In genomic region chr5:35814334-35814941, GRCm38 (mm10) we compare ENCODE assay signal across 12 mouse cellular contexts. TPM values are rescaled to one million over a fixed set of nuclear protein-coding genes. Genes with fewer than 3 reads are reported as not detected.
A peak's percentile ranks its signal among the peaks of the same experiment; 100 is the strongest.
DNase-seq lines count a peak whose midpoint lies in the region; ATAC-seq and TF ChIP-seq lines count a peak whose summit lies in the region.
"Had no signal": no experiment of that assay in that cellular context is flagged by ENCODE, and none has a peak within 500 bp of the region (broad histone marks: within the 10 kb centered on the region; RNA-seq: fewer than 3 reads in every experiment).

No protein-coding gene starts in this region.

- H3K36me3 ChIP-seq in midbrain, embryonic 15.5 days (replicated peaks): no peaks in the 10 kb centered on the region
- H3K36me3 ChIP-seq: embryonic facial prominence, embryonic 10.5 days had no signal

- DNase-seq in cerebellum, adult 18-20 months: peak; percentile 46 to 50
- DNase-seq in cerebellum, postnatal 14 days: peak; percentile 53 to 63
- DNase-seq in layer of hippocampus, adult 2 months (ENCODE audit: low spot score in 2 of 2): peak; percentile 72 to 86
- no peak for DNase-seq in gastrocnemius, postnatal 25 days
- DNase-seq in urinary bladder, postnatal 25 days (ENCODE audit: low spot score): no peak
- DNase-seq in urinary bladder, postnatal 10 days (ENCODE audit: low spot score): no peak
- no peak for DNase-seq in gastrocnemius, postnatal 10 days
- DNase-seq: heart, adult 18-20 months; kidney, postnatal 36 days; lung, postnatal 4 days had no signal

- H3K4me1 ChIP-seq in midbrain, embryonic 15.5 days: peaks cover 25% of the 10 kb centered on the region

- WGBS in midbrain, embryonic 15.5 days: 54% methylated on average over 15 of the region's 15 CpGs

- no peak overlapping the region for H3K9ac ChIP-seq in midbrain, embryonic 15.5 days

- peak overlapping the region; percentile 51 for H3K4me3 ChIP-seq in layer of hippocampus, adult 2 months
- H3K4me3 ChIP-seq in midbrain, embryonic 15.5 days: no peak overlapping the region
- H3K4me3 ChIP-seq: embryonic facial prominence, embryonic 10.5 days had no signal

- TF ChIP-seq CTCF in layer of hippocampus, adult 2 months (conservative IDR thresholded peaks at IDR 0.05): 0 out of 2 replicates have a peak, but pooled peaks have one; percentile 27

- peak overlapping the region; percentile 93 for H3K27ac ChIP-seq in layer of hippocampus, adult 2 months
- H3K27ac ChIP-seq in midbrain, embryonic 15.5 days: peak overlapping the region; percentile 54; the same call in 1 of the 2 replicates
- H3K27ac ChIP-seq: embryonic facial prominence, embryonic 10.5 days had no signal

- no peaks in the 10 kb centered on the region for H3K9me3 ChIP-seq in midbrain, embryonic 15.5 days
- H3K9me3 ChIP-seq: embryonic facial prominence, embryonic 10.5 days had no signal

- H3K4me2 ChIP-seq in midbrain, embryonic 15.5 days: no peak overlapping the region

- ATAC-seq in midbrain, embryonic 15.5 days (replicated peaks): peak; percentile 52

- H3K27me3 ChIP-seq in midbrain, embryonic 15.5 days (replicated peaks): no peaks in the 10 kb centered on the region

RNA-seq across cellular contexts. Expression of gene Ablim2, which starts 56.8 kb away (rescaled TPM):
- total RNA-seq in layer of hippocampus, adult 2 months (2021): 100 to 1,000 TPM; 133 to 163 TPM
- polyA plus RNA-seq in midbrain, embryonic 15.5 days (2015; fragmentation: Nextera tagmentation; extraction: Ambion mirVana): 21.3 and 25.7 TPM in 2 replicates
- total RNA-seq in gastrocnemius, postnatal 25 days (2021): 10 to 100 TPM; 33.4 to 42.7 TPM
- 10 to 100 TPM; 51.3 to 68.7 TPM for total RNA-seq in gastrocnemius, postnatal 10 days (2021)

Comparison
In these comparisons a context has a peak if more than half of its experiments do, and no peak if none do; other contexts are left out.
1. DNase-seq: peak in cerebellum, adult 18-20 months (2 of 2), cerebellum, postnatal 14 days (2 of 2) and layer of hippocampus, adult 2 months (2 of 2); none in gastrocnemius, postnatal 25 days (single experiment), urinary bladder, postnatal 25 days (single experiment), urinary bladder, postnatal 10 days (single experiment) and gastrocnemius, postnatal 10 days (single experiment).